Mouse (Mus musculus): ENCODE results near the gene Unc93b1.

GRCm38 (mm10) chr19:3990804-3991203, 55.8 kb downstream of the Unc93b1 start:
- TF ChIP-seq CTCF (IDR thresholded peaks at IDR 0.05; ENCODE audit: low read depth) (no peak), EP300 (IDR thresholded peaks at IDR 0.05; ENCODE audit: low read depth) (no peak)
